Mouse (Mus musculus) ES-Bruce4 (cell line): ENCODE results near the gene Pepd.

ENCODE experiments used
- CTCF ChIP-seq: IDR thresholded peaks from one replicate; pipeline ENCODE4 v1.8.1; 2011; ENCODE audit warnings: low read depth, low read length
- EP300 ChIP-seq: IDR thresholded peaks from 2 replicates; pipeline ENCODE4 v1.6.1; 2011; ENCODE audit warnings: low read depth, low read length; ENCODE audit not compliant: insufficient read depth
- POLR2A ChIP-seq: IDR thresholded peaks from one replicate; pipeline ENCODE4 v1.8.1; 2011; ENCODE audit warnings: low read length; ENCODE audit not compliant: insufficient read depth

DNA sequence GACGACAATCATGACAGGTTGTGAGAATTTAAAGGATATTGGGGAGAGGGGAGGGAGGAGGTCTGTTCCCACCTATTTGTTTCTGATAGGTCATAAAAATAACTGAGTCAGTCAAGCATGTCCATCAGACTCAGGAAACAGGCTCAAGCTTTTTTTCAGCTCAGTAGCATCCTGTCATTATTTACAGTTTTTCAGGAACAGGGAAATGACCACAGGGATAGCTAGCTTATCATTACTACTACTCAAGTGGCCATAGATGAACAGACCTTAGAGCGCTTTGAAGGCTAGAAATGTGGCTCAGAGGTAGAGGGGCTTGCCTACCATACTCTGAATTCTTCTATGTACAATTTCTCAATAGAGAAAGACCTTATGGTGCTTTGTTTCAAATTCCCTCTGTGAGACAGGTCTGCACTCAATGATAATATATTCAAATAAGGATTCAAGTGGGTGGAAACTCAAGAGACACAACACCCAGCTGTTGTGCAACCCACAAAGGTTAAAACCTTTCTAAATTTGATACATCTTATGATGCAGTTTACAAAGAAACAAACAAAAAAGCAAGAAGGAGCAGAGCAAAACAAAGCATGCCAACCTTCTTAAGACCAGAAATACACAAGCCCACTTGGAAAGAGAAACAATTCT is 142.9 kb downstream of the Pepd start:
- TF ChIP-seq EP300 (no peak), CTCF (no peak), POLR2A (no peak)
